Comparison of ENCODE assay signal across 33 mouse cellular contexts in the genomic region with DNA sequence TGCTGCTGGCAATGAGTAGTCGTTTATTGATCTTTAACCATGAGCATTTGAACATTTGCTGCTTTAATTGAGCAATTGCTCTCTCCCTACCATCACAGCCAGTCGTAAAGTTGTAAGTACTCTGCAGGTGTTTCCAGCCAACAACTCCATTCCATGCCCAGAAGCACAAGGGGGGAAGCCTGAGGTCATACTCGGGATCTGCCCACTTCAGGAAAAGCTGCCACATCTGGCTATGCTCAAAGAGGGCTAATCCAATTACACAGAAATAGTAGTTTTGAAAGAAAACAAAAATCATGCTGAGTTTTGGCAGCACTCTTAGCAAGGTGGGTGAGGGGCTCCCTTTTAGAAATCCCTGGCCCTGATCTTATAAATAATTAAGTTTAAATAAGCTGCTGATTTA.
A peak's percentile ranks its signal among the peaks of the same experiment; 100 is the strongest.
DNase-seq lines count a peak whose midpoint lies in the region; ATAC-seq lines count a peak whose summit lies in the region.
"Had no signal": no experiment of that assay in that cellular context is flagged by ENCODE, and none has a peak within 500 bp of the region (broad histone marks: within the 10 kb centered on the region; RNA-seq: fewer than 3 reads in every experiment).

No protein-coding gene starts in this region.

- no peak overlapping the region for H3K4me3 ChIP-seq in embryonic facial prominence, embryonic 11.5 days (ENCODE audit: low read depth, low read length)
- H3K4me3 ChIP-seq in limb, embryonic 11.5 days (ENCODE audit: low read depth, low read length), result no peak overlapping the region
- no peak overlapping the region for H3K4me3 ChIP-seq in forebrain, embryonic 13.5 days
- H3K4me3 ChIP-seq: embryonic facial prominence, embryonic 13.5 days; erythroblast, embryonic 14.5 days; hindbrain, embryonic 12.5 days; liver, embryonic 12.5 days; midbrain, embryonic 12.5 days; neural tube, embryonic 13.5 days had no signal

- 31% methylated on average over 3 of the region's 3 CpGs for WGBS in embryonic facial prominence, embryonic 11.5 days
- 8% methylated on average over 3 of the region's 3 CpGs for WGBS in limb, embryonic 11.5 days
- WGBS in forebrain, embryonic 13.5 days, result 33% methylated on average over 3 of the region's 3 CpGs

- no peak overlapping the region for H3K27ac ChIP-seq in embryonic facial prominence, embryonic 11.5 days (replicated peaks; ENCODE audit: low read depth, low read length)
- no peak overlapping the region for H3K27ac ChIP-seq in limb, embryonic 11.5 days (replicated peaks; ENCODE audit: low read depth, low read length)
- no peak overlapping the region for H3K27ac ChIP-seq in forebrain, embryonic 13.5 days
- H3K27ac ChIP-seq: embryonic facial prominence, embryonic 13.5 days; hindbrain, embryonic 12.5 days; hindbrain, postnatal 0 days; liver, embryonic 12.5 days; midbrain, embryonic 12.5 days; neural tube, embryonic 13.5 days had no signal

- H3K36me3 ChIP-seq in embryonic facial prominence, embryonic 11.5 days (replicated peaks; ENCODE audit: control insufficient read depth, insufficient read depth, low read depth, low read length), result no peaks in the 10 kb centered on the region
- H3K36me3 ChIP-seq in limb, embryonic 11.5 days (ENCODE audit: control insufficient read depth, insufficient read depth, low read length), result no peaks in the 10 kb centered on the region
- H3K36me3 ChIP-seq in forebrain, embryonic 13.5 days (ENCODE audit: poor library complexity, severe bottlenecking), result no peaks in the 10 kb centered on the region
- H3K36me3 ChIP-seq: embryonic facial prominence, embryonic 13.5 days; hindbrain, embryonic 12.5 days; liver, embryonic 12.5 days; midbrain, embryonic 12.5 days; neural tube, embryonic 13.5 days had no signal

- ATAC-seq in embryonic facial prominence, embryonic 11.5 days (replicated peaks; ENCODE audit: insufficient number of reproducible peaks, low FRiP score, low TSS enrichment, low read depth), result no peak
- peak; percentile 75; the same call in 1 of the 2 replicates for ATAC-seq in limb, embryonic 11.5 days (ENCODE audit: insufficient number of reproducible peaks, low FRiP score, low TSS enrichment, low read depth)
- ATAC-seq in forebrain, embryonic 13.5 days, result no peak
- ATAC-seq: forebrain, postnatal 0 days; hindbrain, postnatal 0 days; intestine, postnatal 0 days; liver, embryonic 12.5 days; liver, postnatal 0 days; Patski had no signal

- H3K9ac ChIP-seq in embryonic facial prominence, embryonic 11.5 days (replicated peaks; ENCODE audit: low read length), result no peak overlapping the region
- H3K9ac ChIP-seq in limb, embryonic 11.5 days (ENCODE audit: low read length), result no peak overlapping the region
- H3K9ac ChIP-seq in forebrain, embryonic 13.5 days, result no peak overlapping the region
- H3K9ac ChIP-seq: embryonic facial prominence, embryonic 13.5 days; forebrain, postnatal 0 days; hindbrain, embryonic 12.5 days; liver, embryonic 12.5 days; liver, postnatal 0 days; midbrain, embryonic 12.5 days; neural tube, embryonic 13.5 days had no signal

- peak; percentile 64 for DNase-seq in heart, adult 11 months
- no peak for DNase-seq in heart, adult 9 months (ENCODE audit: low spot score in 2 of 2)
- peak; percentile 75 for DNase-seq in embryonic facial prominence, embryonic 11.5 days (ENCODE audit: low spot score)
- DNase-seq in limb, embryonic 11.5 days (ENCODE audit: low spot score), result peak; percentile 64
- no peak for DNase-seq in urinary bladder, adult 18-20 months (ENCODE audit: low spot score in 2 of 2)
- DNase-seq in ovary, adult 18-20 months (ENCODE audit: low spot score), result no peak
- DNase-seq: adrenal gland, postnatal 10 days; cerebellum, adult 9-10 months; cerebellum, postnatal 36 days; forebrain, postnatal 0 days; gastrocnemius, postnatal 14 days; heart, postnatal 36 days; kidney, adult 9 months; kidney, postnatal 10 days; layer of hippocampus, postnatal 36 days; left cerebral cortex, postnatal 4 days; liver, postnatal 0 days; lung, postnatal 14 days; retina, postnatal 1 day; right cerebral cortex, postnatal 14 days; thymus, adult 18-20 months; thymus, postnatal 25 days had no signal

- H3K9me3 ChIP-seq in embryonic facial prominence, embryonic 11.5 days (replicated peaks; ENCODE audit: control insufficient read depth, low read length), result no peaks in the 10 kb centered on the region
- no peaks in the 10 kb centered on the region for H3K9me3 ChIP-seq in limb, embryonic 11.5 days (ENCODE audit: control insufficient read depth, low read length)
- H3K9me3 ChIP-seq in forebrain, embryonic 13.5 days (replicated peaks), result no peaks in the 10 kb centered on the region
- H3K9me3 ChIP-seq: embryonic facial prominence, embryonic 13.5 days; hindbrain, embryonic 12.5 days; liver, embryonic 12.5 days; midbrain, embryonic 12.5 days; neural tube, embryonic 13.5 days had no signal

- no peak overlapping the region for H3K4me2 ChIP-seq in embryonic facial prominence, embryonic 11.5 days (ENCODE audit: low read depth, low read length)
- H3K4me2 ChIP-seq in limb, embryonic 11.5 days (ENCODE audit: low read depth, severe bottlenecking), result no peak overlapping the region
- H3K4me2 ChIP-seq in forebrain, embryonic 13.5 days, result no peak overlapping the region
- H3K4me2 ChIP-seq: embryonic facial prominence, embryonic 13.5 days; heart, embryonic 11.5 days; hindbrain, embryonic 12.5 days; liver, embryonic 12.5 days; midbrain, embryonic 12.5 days; neural tube, embryonic 13.5 days had no signal

- no peaks in the 10 kb centered on the region for H3K27me3 ChIP-seq in embryonic facial prominence, embryonic 11.5 days (ENCODE audit: control insufficient read depth, insufficient read depth, low read length)
- peaks cover 10% of the 10 kb centered on the region for H3K27me3 ChIP-seq in limb, embryonic 11.5 days (ENCODE audit: control insufficient read depth, insufficient read depth, low read length)
- no peaks in the 10 kb centered on the region for H3K27me3 ChIP-seq in forebrain, embryonic 13.5 days
- H3K27me3 ChIP-seq: hindbrain, embryonic 12.5 days; liver, embryonic 12.5 days; midbrain, embryonic 12.5 days; neural tube, embryonic 13.5 days had no signal

- H3K4me1 ChIP-seq in embryonic facial prominence, embryonic 11.5 days (ENCODE audit: control insufficient read depth, insufficient read depth, low read length), result no peaks in the 10 kb centered on the region
- H3K4me1 ChIP-seq in limb, embryonic 11.5 days (ENCODE audit: control insufficient read depth, insufficient read depth, low read length), result no peaks in the 10 kb centered on the region; the same call in 1 of the 2 replicates
- H3K4me1 ChIP-seq in forebrain, embryonic 13.5 days, result no peaks in the 10 kb centered on the region
- H3K4me1 ChIP-seq: hindbrain, embryonic 12.5 days; liver, embryonic 12.5 days; midbrain, embryonic 12.5 days; neural tube, embryonic 13.5 days had no signal

Comparison
In these comparisons a context has a peak if more than half of its experiments do, and no peak if none do; other contexts are left out.
1. DNase-seq: peak in heart, adult 11 months (single experiment), embryonic facial prominence, embryonic 11.5 days (single experiment) and limb, embryonic 11.5 days (single experiment); none in heart, adult 9 months (0 of 2), urinary bladder, adult 18-20 months (0 of 2) and ovary, adult 18-20 months (single experiment).